Mouse (Mus musculus) megakaryocyte, embryonic 14.5 days (primary cell): ENCODE data around the gene Epdr1. TPM values are rescaled to one million over a fixed set of nuclear protein-coding genes. Genes with fewer than 3 reads are reported as not detected.
A peak's percentile ranks its signal among the peaks of the same experiment; 100 is the strongest.

Source experiments
- H3K27me3 ChIP-seq: replicated peaks from 2 replicates; pipeline ENCODE3; 2012; ENCODE audit warnings: inconsistent platforms
- H3K36me3 ChIP-seq: replicated peaks from 2 replicates; pipeline ENCODE3; 2012; ENCODE audit warnings: low read length, inconsistent platforms, mixed read lengths
- H3K4me1 ChIP-seq: 2 replicates; pipeline ENCODE4 v1.6.1; 2012; ENCODE audit warnings: inconsistent platforms
- H3K4me3 ChIP-seq: replicated peaks from 2 replicates; pipeline ENCODE3; 2012; ENCODE audit warnings: moderate library complexity, mild to moderate bottlenecking, inconsistent platforms
- H3K9me3 ChIP-seq: 2 replicates; pipeline ENCODE4 v1.6.1; 2012; ENCODE audit warnings: inconsistent platforms
- FLI1 ChIP-seq: IDR thresholded peaks from 2 replicates; pipeline ENCODE4 v1.6.1; 2012; ENCODE audit warnings: low read length, inconsistent platforms, mixed read lengths
- GATA1 ChIP-seq: IDR thresholded peaks from 3 replicates; pipeline ENCODE4 v1.6.1; 2012; ENCODE audit warnings: mixed read lengths, low read length, inconsistent platforms, borderline replicate concordance
- polyA plus RNA-seq: library from polyadenylated mRNA; stranded (reverse); fragments of >175 nt; gene quantifications from 2 replicates; pipeline ENCODE4 v1.2.3, GENCODE M21; 2012; ENCODE audit warnings: low replicate concordance; ENCODE audit not compliant: insufficient read depth

Epdr1 gene
- polyA plus RNA-seq = 2.2 TPM in 1 of 2 replicates, not detected in the other

GRCm38 (mm10) chr13:19619216-19619927 lies at the start of gene Epdr1:
Epdr1 (minus strand) TSS chr13:19619927.
- H3K36me3 ChIP-seq = no peaks in the 10 kb centered on the region
- TF ChIP-seq GATA1 = no peak
- TF ChIP-seq FLI1 = no peak
- H3K4me1 ChIP-seq = peaks cover 25% of the 10 kb centered on the region

GRCm38 (mm10) chr13:19668355-19669140 lies 48.8 kb upstream of the Epdr1 start:
- no peaks in the 10 kb centered on the region for H3K9me3 ChIP-seq
- H3K4me1 ChIP-seq = no peaks in the 10 kb centered on the region
- TF ChIP-seq GATA1 = no peak
- TF ChIP-seq FLI1 = no peak
- no peak overlapping the region for H3K4me3 ChIP-seq
- no peaks in the 10 kb centered on the region for H3K36me3 ChIP-seq
- no peaks in the 10 kb centered on the region for H3K27me3 ChIP-seq

More at GRCm38 (mm10) chr13:19619216-19619927, at the start of gene Epdr1:
- no peaks in the 10 kb centered on the region for H3K9me3 ChIP-seq
- peak within 1 kb of the TSS; percentile 95 for H3K4me3 ChIP-seq
- H3K27me3 ChIP-seq = peaks cover 43% of the 10 kb centered on the region

- no peak for TF ChIP-seq GATA1
- no peak for TF ChIP-seq FLI1
- no peak overlapping the region for H3K4me3 ChIP-seq
- H3K9me3 ChIP-seq = no peaks in the 10 kb centered on the region
- no peaks in the 10 kb centered on the region for H3K27me3 ChIP-seq
- no peaks in the 10 kb centered on the region for H3K4me1 ChIP-seq
- H3K36me3 ChIP-seq = no peaks in the 10 kb centered on the region
These were observed 32.7 kb upstream of the Epdr1 start for GRCm38 (mm10) chr13:19652405-19652804.

GRCm38 (mm10) chr13:19649824-19650223 lies 30.1 kb upstream of the Epdr1 start:
- Histone ChIP-seq H3K4me1 (no peaks in the 10 kb centered on the region), H3K9me3 (no peaks in the 10 kb centered on the region), H3K36me3 (no peaks in the 10 kb centered on the region), H3K4me3 (no peak overlapping the region), H3K27me3 (no peaks in the 10 kb centered on the region)
- TF ChIP-seq FLI1 = no peak
- no peak for TF ChIP-seq GATA1

- Histone ChIP-seq H3K9me3 (no peaks in the 10 kb centered on the region), H3K4me1 (no peaks in the 10 kb centered on the region), H3K4me3 (no peak overlapping the region), H3K27me3 (no peaks in the 10 kb centered on the region), H3K36me3 (no peaks in the 10 kb centered on the region)
- TF ChIP-seq GATA1 (no peak), FLI1 (no peak)
These were observed 24.5 kb upstream of the Epdr1 start for GRCm38 (mm10) chr13:19644225-19644624.

GRCm38 (mm10) chr13:19643519-19643918 lies 23.8 kb upstream of the Epdr1 start:
- Histone ChIP-seq H3K36me3 (no peaks in the 10 kb centered on the region), H3K4me3 (no peak overlapping the region), H3K27me3 (no peaks in the 10 kb centered on the region), H3K4me1 (no peaks in the 10 kb centered on the region), H3K9me3 (no peaks in the 10 kb centered on the region)
- TF ChIP-seq FLI1 = no peak
- no peak for TF ChIP-seq GATA1

- Histone ChIP-seq H3K36me3 (no peaks in the 10 kb centered on the region), H3K9me3 (no peaks in the 10 kb centered on the region), H3K4me3 (no peak overlapping the region), H3K27me3 (no peaks in the 10 kb centered on the region), H3K4me1 (no peaks in the 10 kb centered on the region)
- TF ChIP-seq GATA1 (no peak), FLI1 (no peak)
These were observed 20.6 kb upstream of the Epdr1 start for GRCm38 (mm10) chr13:19640203-19640851.

- H3K27me3 ChIP-seq = peaks cover 9% of the 10 kb centered on the region
- TF ChIP-seq GATA1 (no peak), FLI1 (no peak)
- no peaks in the 10 kb centered on the region for H3K4me1 ChIP-seq
- no peaks in the 10 kb centered on the region for H3K9me3 ChIP-seq
- H3K36me3 ChIP-seq = no peaks in the 10 kb centered on the region
- H3K4me3 ChIP-seq = no peak overlapping the region
These were observed 16.4 kb upstream of the Epdr1 start for GRCm38 (mm10) chr13:19636131-19636530.

GRCm38 (mm10) chr13:19630768-19631709 lies 11.3 kb upstream of the Epdr1 start:
- Histone ChIP-seq H3K27me3 (peaks cover 9% of the 10 kb centered on the region), H3K4me3 (no peak overlapping the region), H3K4me1 (no peaks in the 10 kb centered on the region), H3K36me3 (no peaks in the 10 kb centered on the region), H3K9me3 (no peaks in the 10 kb centered on the region)
- TF ChIP-seq GATA1 = no peak
- no peak for TF ChIP-seq FLI1

GRCm38 (mm10) chr13:19626473-19626872 lies 6.7 kb upstream of the Epdr1 start:
- Histone ChIP-seq H3K4me1 (peaks cover 14% of the 10 kb centered on the region), H3K36me3 (no peaks in the 10 kb centered on the region), H3K9me3 (no peaks in the 10 kb centered on the region), H3K4me3 (no peak overlapping the region), H3K27me3 (peaks cover 36% of the 10 kb centered on the region)
- TF ChIP-seq FLI1 = no peak
- no peak for TF ChIP-seq GATA1
